Mouse (Mus musculus): ENCODE measurements around the gene Cd82.
A peak's percentile ranks its signal among the peaks of the same experiment; 100 is the strongest.

GRCm38 (mm10) chr2:93380680-93381089 lies 82.3 kb downstream of the Cd82 start:
- no peak for TF ChIP-seq CTCF (IDR thresholded peaks at IDR 0.05; ENCODE audit: low read depth)
- peak; percentile 86 for TF ChIP-seq EP300 (IDR thresholded peaks at IDR 0.05; ENCODE audit: low read depth)
